Mouse (Mus musculus) ES-Bruce4 (cell line): Measurements from ENCODE around the gene Scoc. TPM values are rescaled to one million over a fixed set of nuclear protein-coding genes. Genes with fewer than 3 reads are reported as not detected.

Experiments used
- H3K27ac ChIP-seq: 2 replicates; pipeline ENCODE4 v1.5.1; 2012; ENCODE audit warnings: low read length, inconsistent platforms; ENCODE audit not compliant: insufficient read depth
- H3K27me3 ChIP-seq: 2 replicates; pipeline ENCODE4 v1.6.1; 2012; ENCODE audit warnings: mild to moderate bottlenecking, low read length, inconsistent platforms; ENCODE audit not compliant: control insufficient read depth, poor library complexity, insufficient read depth, severe bottlenecking
- H3K36me3 ChIP-seq: 2 replicates; pipeline ENCODE4 v1.6.1; 2012; ENCODE audit warnings: inconsistent platforms, mild to moderate bottlenecking, low read length, moderate library complexity; ENCODE audit not compliant: control insufficient read depth, poor library complexity, insufficient read depth, severe bottlenecking
- H3K4me1 ChIP-seq: one replicate; pipeline ENCODE4 v1.8.1; 2011; ENCODE audit warnings: low read length; ENCODE audit not compliant: control insufficient read depth, insufficient read depth
- H3K4me3 ChIP-seq: 2 replicates; pipeline ENCODE4 v1.5.1; 2011; ENCODE audit warnings: low read depth, mild to moderate bottlenecking, low read length
- H3K9ac ChIP-seq: 2 replicates; pipeline ENCODE4 v1.6.1; 2012; ENCODE audit warnings: low read depth, mild to moderate bottlenecking, inconsistent platforms; ENCODE audit not compliant: poor library complexity, severe bottlenecking
- H3K9me3 ChIP-seq: replicated peaks from 2 replicates; pipeline ENCODE4 v1.6.1; 2012; ENCODE audit warnings: mild to moderate bottlenecking, low read length, inconsistent platforms; ENCODE audit not compliant: control insufficient read depth, poor library complexity, insufficient read depth, severe bottlenecking
- CTCF ChIP-seq: IDR thresholded peaks from one replicate; pipeline ENCODE4 v1.8.1; 2011; ENCODE audit warnings: low read depth, low read length
- EP300 ChIP-seq: IDR thresholded peaks from 2 replicates; pipeline ENCODE4 v1.6.1; 2011; ENCODE audit warnings: low read depth, low read length; ENCODE audit not compliant: insufficient read depth
- POLR2A ChIP-seq: IDR thresholded peaks from one replicate; pipeline ENCODE4 v1.8.1; 2011; ENCODE audit warnings: low read length; ENCODE audit not compliant: insufficient read depth
- polyA plus RNA-seq: library from polyadenylated mRNA; stranded (reverse); fragments of >200 nt; gene quantifications from 2 replicates; pipeline ENCODE4 v1.2.4, GENCODE M21; 2011; ENCODE audit warnings: low read depth; ENCODE audit not compliant: missing spikeins, insufficient read depth, insufficient read length

Scoc gene
- polyA plus RNA-seq: 76.3 and 82.9 TPM in 2 replicates

DNA sequence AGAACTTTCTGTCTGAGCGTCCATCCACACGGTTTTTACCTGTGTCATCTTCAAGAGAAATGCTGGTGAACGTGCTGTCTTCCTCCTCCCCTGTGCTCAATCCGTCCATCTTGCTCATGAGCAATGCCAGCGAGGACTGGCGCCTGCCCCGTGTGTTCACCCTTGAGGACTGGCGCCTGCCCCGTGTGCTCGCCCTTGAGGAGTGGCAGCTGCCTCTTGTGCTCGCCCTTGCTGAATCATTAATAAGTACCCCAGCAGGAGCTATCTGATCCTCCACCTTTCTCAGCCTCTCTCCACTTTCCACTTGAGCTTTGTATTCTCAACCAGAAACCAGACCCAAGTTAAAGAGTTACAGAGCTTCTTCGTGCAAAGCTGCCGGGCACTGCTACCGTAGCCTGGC, at the start of gene Scoc:
Scoc (minus strand) TSS at position 170 of the 400 bp plus-strand sequence.
- H3K4me1 ChIP-seq: no peaks in the 10 kb centered on the region
- no peak within 1 kb of the TSS for H3K27ac ChIP-seq
- no peak within 1 kb of the TSS for H3K4me3 ChIP-seq
- H3K27me3 ChIP-seq: peaks cover 2% of the 10 kb centered on the region; the same call in 1 of the 2 replicates
- peaks cover 5% of the 10 kb centered on the region; the same call in 1 of the 2 replicates for H3K9me3 ChIP-seq
- no peak within 1 kb of the TSS for H3K9ac ChIP-seq
- no peak for TF ChIP-seq EP300
- TF ChIP-seq POLR2A: no peak
- no peak for TF ChIP-seq CTCF
- no peaks in the 10 kb centered on the region for H3K36me3 ChIP-seq

DNA sequence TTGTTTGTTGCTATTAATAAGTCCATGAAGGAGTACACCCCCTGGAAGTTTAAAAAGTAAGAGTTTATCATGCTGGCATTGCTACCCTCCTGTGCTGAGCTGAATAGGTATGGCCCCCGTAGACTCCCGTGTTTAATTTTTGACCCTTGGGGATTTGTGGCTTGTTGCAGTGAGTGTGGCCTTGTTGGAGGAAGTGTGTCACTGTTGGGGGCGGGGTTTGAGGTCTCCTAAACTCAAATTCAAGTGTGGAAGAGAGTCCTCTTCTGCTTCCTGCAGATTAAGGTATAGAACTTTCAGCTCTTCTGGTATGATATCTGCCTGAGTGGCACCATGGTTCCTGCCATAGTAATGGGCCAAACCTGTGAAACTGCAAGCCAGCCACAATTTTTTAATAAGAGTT, 1.4 kb upstream of the Scoc start:
- Histone ChIP-seq H3K4me1 (no peaks in the 10 kb centered on the region), H3K36me3 (no peaks in the 10 kb centered on the region), H3K9ac (no peak overlapping the region), H3K27ac (no peak overlapping the region), H3K9me3 (peaks cover 5% of the 10 kb centered on the region; the same call in 1 of the 2 replicates), H3K27me3 (peaks cover 2% of the 10 kb centered on the region; the same call in 1 of the 2 replicates), H3K4me3 (no peak overlapping the region)
- no peak for TF ChIP-seq CTCF
- no peak for TF ChIP-seq POLR2A
- TF ChIP-seq EP300: no peak

GRCm38 (mm10) chr8:83457121-83457520, 1.1 kb downstream of the Scoc start:
- TF ChIP-seq CTCF: no peak
- TF ChIP-seq POLR2A: no peak
- TF ChIP-seq EP300: no peak
- no peak overlapping the region for H3K27ac ChIP-seq
- no peak overlapping the region for H3K9ac ChIP-seq
- H3K9me3 ChIP-seq: peaks cover 5% of the 10 kb centered on the region; the same call in 1 of the 2 replicates
- H3K36me3 ChIP-seq: no peaks in the 10 kb centered on the region
- no peaks in the 10 kb centered on the region for H3K4me1 ChIP-seq
- no peak overlapping the region for H3K4me3 ChIP-seq
- peaks cover 2% of the 10 kb centered on the region; the same call in 1 of the 2 replicates for H3K27me3 ChIP-seq

DNA sequence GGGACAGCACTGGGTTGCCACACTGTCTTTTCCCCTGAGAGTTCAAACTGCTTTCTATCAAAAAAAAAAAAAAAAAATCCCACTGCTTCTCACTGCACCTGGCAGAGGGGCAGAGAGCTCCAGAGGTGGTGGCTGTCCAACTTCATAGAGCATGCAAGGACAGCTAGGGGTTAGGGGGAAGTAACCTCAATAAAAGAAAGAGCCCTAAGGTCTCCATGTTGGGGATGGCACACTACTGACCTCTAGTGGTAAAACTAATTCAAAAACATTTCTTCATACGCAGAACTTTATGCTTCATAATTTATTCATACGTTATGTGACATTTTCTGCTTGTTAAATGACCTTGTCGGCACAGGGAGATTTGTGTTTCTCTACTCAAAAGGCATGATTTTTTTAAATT, 7.1 kb downstream of the Scoc start:
- Histone ChIP-seq H3K36me3 (no peaks in the 10 kb centered on the region), H3K27ac (no peak overlapping the region), H3K9ac (no peak overlapping the region), H3K4me3 (no peak overlapping the region), H3K27me3 (no peaks in the 10 kb centered on the region), H3K4me1 (peaks cover 1% of the 10 kb centered on the region), H3K9me3 (peaks cover 5% of the 10 kb centered on the region; the same call in 1 of the 2 replicates)
- TF ChIP-seq CTCF (peak; percentile 9), POLR2A (no peak)

DNA sequence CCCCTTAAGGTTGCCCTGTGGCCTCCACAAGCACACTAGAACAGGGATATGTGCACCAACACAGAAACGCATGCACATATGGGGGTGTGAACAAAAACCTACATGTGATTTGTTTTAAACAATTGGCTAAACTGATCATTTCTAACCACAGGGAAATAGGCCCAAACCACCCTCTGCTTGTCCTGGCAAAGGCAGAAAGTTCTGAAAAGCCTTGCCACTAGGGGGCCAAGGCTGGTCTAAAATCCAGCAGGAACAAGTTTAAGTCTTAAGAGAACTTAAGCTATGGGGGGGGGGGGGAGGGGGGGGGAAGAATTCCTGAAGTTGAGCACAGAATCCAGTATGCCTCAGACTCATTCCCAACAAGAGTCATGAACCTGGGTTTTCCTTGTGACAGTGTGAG, 8.2 kb downstream of the Scoc start:
- H3K27ac ChIP-seq: no peak overlapping the region
- no peaks in the 10 kb centered on the region for H3K27me3 ChIP-seq
- H3K9me3 ChIP-seq: no peaks in the 10 kb centered on the region
- no peaks in the 10 kb centered on the region for H3K36me3 ChIP-seq
- H3K4me1 ChIP-seq: peaks cover 1% of the 10 kb centered on the region
- no peak overlapping the region for H3K9ac ChIP-seq
- TF ChIP-seq CTCF (peak; percentile 14), EP300 (no peak)
- no peak overlapping the region for H3K4me3 ChIP-seq

GRCm38 (mm10) chr8:83443052-83443400, 15.2 kb downstream of the Scoc start:
- H3K27me3 ChIP-seq: no peaks in the 10 kb centered on the region
- H3K27ac ChIP-seq: no peak overlapping the region
- TF ChIP-seq CTCF (no peak), POLR2A (no peak), EP300 (no peak)

More at GRCm38 (mm10) chr8:83443052-83443400, 15.2 kb downstream of the Scoc start:
- Histone ChIP-seq H3K4me1 (peaks cover 2% of the 10 kb centered on the region), H3K36me3 (no peaks in the 10 kb centered on the region; the same call in 1 of the 2 replicates), H3K9me3 (no peaks in the 10 kb centered on the region), H3K4me3 (no peak overlapping the region), H3K9ac (peak overlapping the region; percentile 11; the same call in 1 of the 2 replicates)
